Comparison of ENCODE assay signal across 23 mouse cellular contexts in genomic region chr8:85286846-85287245, GRCm38 (mm10).
"Had no signal": no experiment of that assay in that cellular context is flagged by ENCODE, and none has a peak within 500 bp of the region (broad histone marks: within the 10 kb centered on the region; RNA-seq: fewer than 3 reads in every experiment).

No protein-coding gene starts in this region.

- H3K4me3 ChIP-seq: heart, adult 2 months; heart, embryonic 13.5 days; heart, embryonic 15.5 days; hindbrain, embryonic 13.5 days; hindbrain, embryonic 15.5 days; kidney, embryonic 15.5 days; left cerebral cortex, adult 2 months; limb, embryonic 10.5 days; limb, embryonic 12.5 days had no signal

- DNase-seq: gastrocnemius, postnatal 14 days; gastrocnemius, postnatal 36 days; heart, adult 11 months; heart, adult 2 months; heart, postnatal 14 days; heart, postnatal 36 days; kidney, adult 11 months; kidney, adult 2 months; kidney, adult 9 months; kidney, postnatal 14 days; kidney, postnatal 36 days had no signal

- ATAC-seq: hindbrain, postnatal 0 days; intestine, embryonic 16.5 days had no signal

- H3K4me1 ChIP-seq: heart, embryonic 13.5 days; heart, embryonic 15.5 days; hindbrain, embryonic 13.5 days; hindbrain, embryonic 15.5 days; kidney, embryonic 15.5 days; limb, embryonic 10.5 days; limb, embryonic 12.5 days had no signal

- H3K27me3 ChIP-seq: heart, embryonic 13.5 days; heart, embryonic 15.5 days; hindbrain, embryonic 13.5 days; hindbrain, embryonic 15.5 days; kidney, embryonic 15.5 days; limb, embryonic 12.5 days had no signal

- H3K9ac ChIP-seq: heart, embryonic 13.5 days; heart, embryonic 15.5 days; hindbrain, embryonic 13.5 days; hindbrain, embryonic 15.5 days; kidney, embryonic 15.5 days; limb, embryonic 12.5 days had no signal

- H3K9me3 ChIP-seq: heart, embryonic 13.5 days; heart, embryonic 15.5 days; hindbrain, embryonic 13.5 days; hindbrain, embryonic 15.5 days; kidney, embryonic 15.5 days; limb, embryonic 10.5 days; limb, embryonic 12.5 days had no signal

- H3K27ac ChIP-seq: heart, adult 2 months; heart, embryonic 13.5 days; heart, embryonic 15.5 days; hindbrain, embryonic 13.5 days; hindbrain, embryonic 15.5 days; hindbrain, postnatal 0 days; kidney, embryonic 15.5 days; kidney, postnatal 0 days; left cerebral cortex, adult 2 months; limb, embryonic 10.5 days; limb, embryonic 12.5 days had no signal

- H3K4me2 ChIP-seq: heart, embryonic 11.5 days; heart, embryonic 13.5 days; heart, embryonic 15.5 days; hindbrain, embryonic 13.5 days; hindbrain, embryonic 15.5 days; kidney, embryonic 15.5 days; limb, embryonic 12.5 days had no signal
